In genomic region chr1:133165111-133165510, GRCm38 (mm10) we compare ENCODE assay signal across 10 mouse cellular contexts. TPM values are rescaled to one million over a fixed set of nuclear protein-coding genes. Genes with fewer than 3 reads are reported as not detected.
DNase-seq lines count a peak whose midpoint lies in the region; ATAC-seq lines count a peak whose summit lies in the region.
"Had no signal": no experiment of that assay in that cellular context is flagged by ENCODE, and none has a peak within 500 bp of the region (broad histone marks: within the 10 kb centered on the region; RNA-seq: fewer than 3 reads in every experiment).

No protein-coding gene starts in this region.

- peak overlapping the region; percentile 96 for H3K4me2 ChIP-seq in forebrain, embryonic 12.5 days
- H3K4me2 ChIP-seq in forebrain, embryonic 15.5 days (replicated peaks), result no peak overlapping the region
- no peak overlapping the region for H3K4me2 ChIP-seq in midbrain, embryonic 13.5 days (replicated peaks)

- H3K9me3 ChIP-seq in forebrain, embryonic 12.5 days, result no peaks in the 10 kb centered on the region
- H3K9me3 ChIP-seq in forebrain, embryonic 15.5 days, result no peaks in the 10 kb centered on the region
- H3K9me3 ChIP-seq in midbrain, embryonic 13.5 days, result no peaks in the 10 kb centered on the region

- H3K4me1 ChIP-seq in forebrain, embryonic 12.5 days, result peaks cover 26% of the 10 kb centered on the region
- peaks cover 17% of the 10 kb centered on the region for H3K4me1 ChIP-seq in forebrain, embryonic 15.5 days
- H3K4me1 ChIP-seq in midbrain, embryonic 13.5 days (replicated peaks), result peaks cover 27% of the 10 kb centered on the region

- H3K4me3 ChIP-seq in forebrain, embryonic 12.5 days (replicated peaks), result no peak overlapping the region
- no peak overlapping the region for H3K4me3 ChIP-seq in forebrain, embryonic 15.5 days
- H3K4me3 ChIP-seq in midbrain, embryonic 13.5 days (replicated peaks), result peak overlapping the region; percentile 54; the same call in 1 of the 2 replicates
- H3K4me3 ChIP-seq: myocyte had no signal

- 39% methylated on average over 11 of the region's 11 CpGs for WGBS in forebrain, embryonic 12.5 days
- WGBS in forebrain, embryonic 15.5 days, result 38% methylated on average over 11 of the region's 11 CpGs
- 34% methylated on average over 11 of the region's 11 CpGs for WGBS in midbrain, embryonic 13.5 days

- ATAC-seq in forebrain, embryonic 12.5 days (ENCODE audit: low FRiP score), result no peak
- no peak for ATAC-seq in forebrain, embryonic 15.5 days (replicated peaks)
- no peak for ATAC-seq in midbrain, embryonic 13.5 days

- H3K27ac ChIP-seq in forebrain, embryonic 12.5 days, result no peak overlapping the region
- H3K27ac ChIP-seq in forebrain, embryonic 15.5 days (replicated peaks), result no peak overlapping the region
- H3K27ac ChIP-seq in midbrain, embryonic 13.5 days, result no peak overlapping the region
- H3K27ac ChIP-seq: gastrocnemius, adult 2 months had no signal

- DNase-seq in B cell, adult 2 months, result peak; percentile 28 to 33
- peak; percentile 26 for DNase-seq in induced T-regulatory cell, adult 2 months (ENCODE audit: low read depth)
- DNase-seq in right cerebral cortex, postnatal 25 days, result no peak
- DNase-seq in lung, adult 18-20 months, result no peak
- no peak for DNase-seq in right cerebral cortex, postnatal 36 days (ENCODE audit: low spot score in 2 of 2)
- DNase-seq: gastrocnemius, adult 2 months had no signal

- peaks cover 81% of the 10 kb centered on the region for H3K27me3 ChIP-seq in forebrain, embryonic 12.5 days
- H3K27me3 ChIP-seq in forebrain, embryonic 15.5 days, result peaks cover 40% of the 10 kb centered on the region
- peaks cover 63% of the 10 kb centered on the region for H3K27me3 ChIP-seq in midbrain, embryonic 13.5 days

- no peaks in the 10 kb centered on the region for H3K36me3 ChIP-seq in forebrain, embryonic 12.5 days (replicated peaks)
- no peaks in the 10 kb centered on the region for H3K36me3 ChIP-seq in forebrain, embryonic 15.5 days
- no peaks in the 10 kb centered on the region for H3K36me3 ChIP-seq in midbrain, embryonic 13.5 days

- no peak overlapping the region for H3K9ac ChIP-seq in forebrain, embryonic 12.5 days
- H3K9ac ChIP-seq in forebrain, embryonic 15.5 days (replicated peaks), result no peak overlapping the region
- H3K9ac ChIP-seq in midbrain, embryonic 13.5 days (replicated peaks), result no peak overlapping the region

RNA-seq across cellular contexts. Expression of gene Plekha6, which starts 1.1 kb away (rescaled TPM):
- polyA plus RNA-seq in forebrain, embryonic 12.5 days (2016; fragmentation: Nextera tagmentation; extraction: Ambion mirVana), result 20.3 and 20.6 TPM in 2 replicates
- polyA plus RNA-seq in forebrain, embryonic 15.5 days (2015; fragmentation: Nextera tagmentation; extraction: Ambion mirVana), result 10.6 and 12.8 TPM in 2 replicates
- 25.4 and 28.5 TPM in 2 replicates for polyA plus RNA-seq in midbrain, embryonic 13.5 days (2015; fragmentation: Nextera tagmentation; extraction: Ambion mirVana)

RNA-seq across cellular contexts. Expression of gene Ppp1r15b, which starts 34.2 kb away (rescaled TPM):
- 58.3 and 63.5 TPM in 2 replicates for polyA plus RNA-seq in forebrain, embryonic 12.5 days (2016; fragmentation: Nextera tagmentation; extraction: Ambion mirVana)
- polyA plus RNA-seq in forebrain, embryonic 15.5 days (2015; fragmentation: Nextera tagmentation; extraction: Ambion mirVana), result 31.8 and 32.0 TPM in 2 replicates
- polyA plus RNA-seq in midbrain, embryonic 13.5 days (2015; fragmentation: Nextera tagmentation; extraction: Ambion mirVana), result 33.2 and 34.3 TPM in 2 replicates

Comparison
In these comparisons a context has a peak if more than half of its experiments do, and no peak if none do; other contexts are left out.
1. DNase-seq: peak in B cell, adult 2 months (2 of 2) and induced T-regulatory cell, adult 2 months (single experiment); none in right cerebral cortex, postnatal 25 days (single experiment), lung, adult 18-20 months (0 of 2) and right cerebral cortex, postnatal 36 days (0 of 2).